Mouse (Mus musculus): ENCODE results near the gene St3gal3. TPM values are rescaled to one million over a fixed set of nuclear protein-coding genes. Genes with fewer than 3 reads are reported as not detected.

The St3gal3 gene
- polyA plus RNA-seq, 1 experiment from 2014 or later: 5.2 TPM

- peak within 1 kb of the TSS; percentile 58 for H3K9ac ChIP-seq (ENCODE audit: low read depth, low read length)
- H3K27me3 ChIP-seq (ENCODE audit: control insufficient read depth, insufficient read depth, low read length): peaks cover 48% of the 10 kb centered on the region
- peak within 1 kb of the TSS; percentile 94 for H3K4me2 ChIP-seq
- WGBS (ENCODE audit: insufficient replicate concordance): under 1% methylated on average over 33 of the region's 33 CpGs
- H3K9me3 ChIP-seq (replicated peaks; ENCODE audit: control insufficient read depth, low read length): no peaks in the 10 kb centered on the region
- no peaks in the 10 kb centered on the region for H3K36me3 ChIP-seq (ENCODE audit: control insufficient read depth, insufficient read depth, low read length)
- peak within 1 kb of the TSS; percentile 48 for H3K4me3 ChIP-seq (ENCODE audit: low read depth, low read length)
- peak within 1 kb of the TSS; percentile 2; the same call in 1 of the 2 replicates for H3K27ac ChIP-seq (ENCODE audit: low read depth, low read length)
- no peak for ATAC-seq (replicated peaks; ENCODE audit: insufficient number of reproducible peaks, low FRiP score, low TSS enrichment)
- peaks cover 23% of the 10 kb centered on the region for H3K4me1 ChIP-seq (ENCODE audit: control insufficient read depth, insufficient read depth, low read length)
Observed at GRCm38 (mm10) chr4:117929391-117929881, 205.3 kb downstream of the St3gal3 start, which contains the start of gene Artn. Gene Artn (minus strand): TSS chr4:117929763.

DNA sequence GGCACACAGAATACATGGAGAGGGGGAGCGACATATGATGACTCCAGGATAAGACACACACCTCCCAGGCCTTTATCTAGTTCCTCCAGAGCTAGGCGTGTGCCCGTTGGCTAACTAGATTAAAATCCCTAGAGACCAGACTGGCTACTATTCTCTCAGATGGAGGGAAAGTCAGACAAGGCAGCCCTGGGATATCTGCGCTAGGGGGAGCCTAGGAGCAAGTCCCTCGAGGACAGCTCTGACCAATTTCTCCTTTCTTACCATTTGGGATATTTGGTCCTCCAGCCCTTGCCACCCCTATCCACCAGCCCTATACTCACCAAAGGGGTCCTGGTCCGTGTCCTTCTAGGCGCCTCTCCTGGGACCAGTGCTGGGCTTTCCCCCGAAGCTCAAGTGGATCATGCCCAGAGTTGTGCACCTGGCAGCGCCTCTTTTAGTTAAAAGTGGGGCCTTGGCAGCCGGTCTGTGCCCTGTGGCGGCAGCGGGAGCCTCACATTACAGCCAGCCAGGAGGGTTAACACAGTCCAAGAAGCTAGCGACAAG is 205.9 kb downstream of the St3gal3 start:
- peaks cover 51% of the 10 kb centered on the region for H3K27me3 ChIP-seq (ENCODE audit: control insufficient read depth, insufficient read depth, low read length)
- 2% methylated on average over 13 of the region's 13 CpGs for WGBS (ENCODE audit: insufficient replicate concordance)

GRCm38 (mm10) chr4:117928234-117928633 is 206.5 kb downstream of the St3gal3 start:
- 12% methylated on average over 6 of the region's 6 CpGs for WGBS (ENCODE audit: insufficient replicate concordance)
- Histone ChIP-seq H3K4me2 (peak overlapping the region; percentile 94), H3K9me3 (replicated peaks; ENCODE audit: control insufficient read depth, low read length) (no peaks in the 10 kb centered on the region), H3K4me1 (ENCODE audit: control insufficient read depth, insufficient read depth, low read length) (peaks cover 25% of the 10 kb centered on the region), H3K27ac (ENCODE audit: low read depth, low read length) (no peak overlapping the region), H3K36me3 (ENCODE audit: control insufficient read depth, insufficient read depth, low read length) (no peaks in the 10 kb centered on the region), H3K9ac (ENCODE audit: low read depth, low read length) (no peak overlapping the region), H3K27me3 (ENCODE audit: control insufficient read depth, insufficient read depth, low read length) (peaks cover 51% of the 10 kb centered on the region), H3K4me3 (ENCODE audit: low read depth, low read length) (no peak overlapping the region)
- 0 out of 2 replicates have a peak, but pooled peaks have one; percentile 28 for ATAC-seq (replicated peaks; ENCODE audit: insufficient number of reproducible peaks, low FRiP score, low TSS enrichment)

More for the DNA sequence above, 205.9 kb downstream of the St3gal3 start:
- H3K9me3 ChIP-seq (replicated peaks; ENCODE audit: control insufficient read depth, low read length): no peaks in the 10 kb centered on the region
- H3K4me2 ChIP-seq: peak overlapping the region; percentile 94
- peak overlapping the region; percentile 48 for H3K4me3 ChIP-seq (ENCODE audit: low read depth, low read length)
- H3K27ac ChIP-seq (ENCODE audit: low read depth, low read length): peak overlapping the region; percentile 2; the same call in 1 of the 2 replicates
- ATAC-seq (replicated peaks; ENCODE audit: insufficient number of reproducible peaks, low FRiP score, low TSS enrichment): peak; percentile 20; the same call in 1 of the 2 replicates
- H3K4me1 ChIP-seq (ENCODE audit: control insufficient read depth, insufficient read depth, low read length): peaks cover 25% of the 10 kb centered on the region
- peak overlapping the region; percentile 58 for H3K9ac ChIP-seq (ENCODE audit: low read depth, low read length)
- no peaks in the 10 kb centered on the region for H3K36me3 ChIP-seq (ENCODE audit: control insufficient read depth, insufficient read depth, low read length)

DNA sequence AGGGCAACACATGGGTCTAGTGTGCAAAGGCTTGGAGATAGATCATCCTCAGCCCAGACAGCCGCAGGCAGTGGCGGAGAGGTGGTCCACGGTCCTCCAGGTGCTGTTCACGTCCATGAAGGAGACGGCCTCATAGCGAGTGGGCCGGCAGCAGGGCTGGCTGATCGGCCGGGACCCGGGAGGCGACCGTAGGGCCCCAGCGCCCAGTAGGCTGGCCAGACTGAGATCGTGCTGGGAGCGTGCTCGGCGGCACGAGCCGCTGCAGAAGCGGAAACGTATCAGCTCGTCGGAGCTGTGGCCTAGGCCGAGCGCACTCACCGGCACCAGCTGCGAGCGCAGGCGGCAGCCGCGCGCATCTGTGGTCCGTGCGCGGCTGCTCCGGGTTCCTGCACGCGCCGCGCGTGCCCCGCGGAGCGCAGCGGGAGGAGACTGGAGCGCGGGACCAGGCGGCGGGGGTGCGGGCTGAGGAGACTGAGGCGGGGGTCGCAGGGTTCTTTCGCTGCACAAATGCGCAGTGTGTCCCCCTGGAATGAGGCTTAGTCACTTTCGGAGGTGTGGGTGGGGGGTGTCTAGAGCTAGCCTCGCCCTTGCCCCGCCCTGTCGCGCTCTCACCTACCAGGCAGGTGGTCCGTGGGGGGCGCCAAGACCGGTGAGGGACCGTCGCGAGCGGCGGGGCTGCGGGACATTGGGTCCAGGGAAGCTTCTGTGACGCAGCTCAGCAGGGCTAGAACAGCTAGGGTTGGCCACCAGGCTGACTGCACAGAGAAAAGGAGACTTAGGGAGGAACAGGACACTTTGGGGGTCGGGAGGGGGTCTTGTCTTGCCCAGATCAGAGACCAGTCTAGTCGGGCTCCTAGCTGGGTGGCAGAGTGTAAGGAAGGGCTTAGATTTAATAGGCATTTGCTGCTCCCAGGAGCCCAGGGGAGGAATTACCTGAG is 207.9 kb downstream of the St3gal3 start:
- Histone ChIP-seq H3K9me3 (replicated peaks; ENCODE audit: control insufficient read depth, low read length) (no peaks in the 10 kb centered on the region), H3K36me3 (ENCODE audit: control insufficient read depth, insufficient read depth, low read length) (no peaks in the 10 kb centered on the region), H3K9ac (ENCODE audit: low read depth, low read length) (peak overlapping the region; percentile 61), H3K4me3 (ENCODE audit: low read depth, low read length) (peak overlapping the region; percentile 52), H3K27me3 (ENCODE audit: control insufficient read depth, insufficient read depth, low read length) (peaks cover 54% of the 10 kb centered on the region), H3K27ac (ENCODE audit: low read depth, low read length) (no peak overlapping the region), H3K4me2 (peak overlapping the region; percentile 83), H3K4me1 (ENCODE audit: control insufficient read depth, insufficient read depth, low read length) (peaks cover 25% of the 10 kb centered on the region)
- 0 out of 2 replicates have a peak, but pooled peaks have one; percentile 40 for ATAC-seq (replicated peaks; ENCODE audit: insufficient number of reproducible peaks, low FRiP score, low TSS enrichment)
- WGBS (ENCODE audit: insufficient replicate concordance): 2% methylated on average over 71 of the region's 71 CpGs

DNA sequence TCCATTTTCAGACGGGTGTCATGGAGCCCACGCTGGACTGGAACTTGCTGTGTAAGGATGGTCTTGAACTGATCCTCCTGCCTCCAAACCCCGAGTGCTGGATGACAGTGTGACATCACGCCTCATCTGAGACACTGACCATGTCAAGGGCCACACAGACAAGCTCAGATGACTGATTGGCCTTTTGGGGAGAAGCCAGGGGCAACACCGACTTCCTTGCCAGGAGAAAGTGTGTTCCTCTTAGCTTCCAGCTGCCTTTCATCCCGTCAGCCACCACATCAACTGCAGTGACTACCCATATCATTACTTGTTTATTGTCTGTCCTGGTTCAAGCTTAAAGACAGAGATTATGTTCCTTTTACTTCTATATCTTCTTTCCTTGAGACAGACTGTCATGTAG is 209.8 kb downstream of the St3gal3 start:
- Histone ChIP-seq H3K9me3 (replicated peaks; ENCODE audit: control insufficient read depth, low read length) (no peaks in the 10 kb centered on the region), H3K27me3 (ENCODE audit: control insufficient read depth, insufficient read depth, low read length) (peaks cover 47% of the 10 kb centered on the region), H3K36me3 (ENCODE audit: control insufficient read depth, insufficient read depth, low read length) (no peaks in the 10 kb centered on the region), H3K9ac (ENCODE audit: low read depth, low read length) (no peak overlapping the region), H3K4me3 (ENCODE audit: low read depth, low read length) (no peak overlapping the region), H3K4me1 (ENCODE audit: control insufficient read depth, insufficient read depth, low read length) (peaks cover 25% of the 10 kb centered on the region), H3K27ac (ENCODE audit: low read depth, low read length) (no peak overlapping the region), H3K4me2 (no peak overlapping the region)
- WGBS (ENCODE audit: insufficient replicate concordance): 59% methylated on average over 4 of the region's 6 CpGs
- ATAC-seq (replicated peaks; ENCODE audit: insufficient number of reproducible peaks, low FRiP score, low TSS enrichment): no peak

DNA sequence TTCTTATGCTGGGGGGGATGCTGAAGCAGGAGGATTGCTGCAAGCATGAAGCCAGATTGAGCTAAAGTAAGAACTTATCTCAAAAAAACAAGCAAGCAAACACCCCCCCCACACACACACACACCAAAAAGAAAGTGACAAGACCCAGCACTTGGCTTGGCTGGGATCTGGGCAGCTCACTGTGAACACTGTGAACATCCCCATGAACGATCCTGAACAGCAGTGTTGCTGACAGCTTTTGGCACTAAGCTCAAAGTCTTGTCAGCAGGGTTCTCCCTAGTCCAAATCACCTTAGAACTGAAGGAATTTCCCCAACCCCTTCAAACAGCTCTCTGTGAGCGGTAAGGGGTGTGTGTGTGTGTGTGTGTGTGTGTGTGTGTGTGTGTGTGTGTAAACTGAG is 211.3 kb downstream of the St3gal3 start:
- H3K27ac ChIP-seq (ENCODE audit: low read depth, low read length): no peak overlapping the region
- H3K4me1 ChIP-seq (ENCODE audit: control insufficient read depth, insufficient read depth, low read length): peaks cover 12% of the 10 kb centered on the region
- peaks cover 35% of the 10 kb centered on the region for H3K27me3 ChIP-seq (ENCODE audit: control insufficient read depth, insufficient read depth, low read length)
- no peaks in the 10 kb centered on the region for H3K9me3 ChIP-seq (replicated peaks; ENCODE audit: control insufficient read depth, low read length)
- no peak overlapping the region for H3K4me2 ChIP-seq
- WGBS (ENCODE audit: insufficient replicate concordance): 25% methylated on average over 2 of the region's 2 CpGs
- H3K9ac ChIP-seq (ENCODE audit: low read depth, low read length): no peak overlapping the region
- H3K4me3 ChIP-seq (ENCODE audit: low read depth, low read length): no peak overlapping the region
- H3K36me3 ChIP-seq (ENCODE audit: control insufficient read depth, insufficient read depth, low read length): no peaks in the 10 kb centered on the region
- ATAC-seq (replicated peaks; ENCODE audit: insufficient number of reproducible peaks, low FRiP score, low TSS enrichment): no peak

DNA sequence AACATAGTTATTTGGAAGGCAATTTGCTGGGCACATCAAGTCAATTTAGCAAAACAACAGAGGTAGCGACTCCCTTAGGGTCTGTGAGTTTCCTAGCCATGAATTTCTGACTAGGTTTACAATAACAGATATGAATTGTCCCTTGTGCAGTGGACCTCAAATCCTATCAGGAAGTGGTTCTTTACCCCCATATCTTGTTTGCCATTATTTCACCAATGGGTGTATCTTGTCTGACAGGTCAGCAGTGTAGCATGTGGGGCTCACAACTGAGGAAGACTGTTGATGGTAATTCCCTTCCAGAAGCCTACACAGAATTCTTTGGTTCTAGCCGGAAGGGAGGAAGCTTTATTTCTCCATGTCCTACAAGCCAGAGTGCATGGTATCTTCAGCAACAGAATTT is 213.4 kb downstream of the St3gal3 start:
- no peak for ATAC-seq (replicated peaks; ENCODE audit: insufficient number of reproducible peaks, low FRiP score, low TSS enrichment)
- Histone ChIP-seq H3K4me1 (ENCODE audit: control insufficient read depth, insufficient read depth, low read length) (peaks cover 12% of the 10 kb centered on the region; the same call in 1 of the 2 replicates), H3K9ac (ENCODE audit: low read depth, low read length) (no peak overlapping the region), H3K27me3 (ENCODE audit: control insufficient read depth, insufficient read depth, low read length) (peaks cover 19% of the 10 kb centered on the region), H3K36me3 (ENCODE audit: control insufficient read depth, insufficient read depth, low read length) (no peaks in the 10 kb centered on the region), H3K9me3 (replicated peaks; ENCODE audit: control insufficient read depth, low read length) (no peaks in the 10 kb centered on the region), H3K4me3 (ENCODE audit: low read depth, low read length) (no peak overlapping the region), H3K4me2 (no peak overlapping the region), H3K27ac (ENCODE audit: low read depth, low read length) (no peak overlapping the region)
- 78% methylated on average over 2 of the region's 2 CpGs for WGBS (ENCODE audit: insufficient replicate concordance)

DNA sequence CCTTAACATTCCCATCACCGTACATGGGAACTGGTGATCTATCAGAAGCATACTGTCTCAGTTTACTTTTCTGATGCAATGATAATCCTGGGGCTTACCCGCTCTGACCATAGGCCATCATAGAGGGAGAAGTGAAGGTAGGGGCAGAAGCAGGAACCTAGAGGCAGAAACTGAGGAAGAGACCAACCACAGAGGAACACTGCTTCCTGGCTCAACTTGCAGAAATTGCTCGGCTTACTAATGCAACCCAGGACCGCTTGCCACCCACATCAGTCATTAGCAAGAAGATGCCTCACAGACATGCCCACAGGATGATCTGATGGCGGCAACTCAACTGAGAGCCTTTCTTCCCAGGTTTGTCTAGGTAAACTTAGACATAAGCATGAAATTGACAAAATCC is 216.0 kb downstream of the St3gal3 start:
- H3K27ac ChIP-seq (ENCODE audit: low read depth, low read length): no peak overlapping the region
- WGBS (ENCODE audit: insufficient replicate concordance): 73% methylated on average over 5 of the region's 5 CpGs
- no peaks in the 10 kb centered on the region for H3K36me3 ChIP-seq (ENCODE audit: control insufficient read depth, insufficient read depth, low read length)
- no peak overlapping the region for H3K4me3 ChIP-seq (ENCODE audit: low read depth, low read length)
- peaks cover 17% of the 10 kb centered on the region for H3K4me1 ChIP-seq (ENCODE audit: control insufficient read depth, insufficient read depth, low read length)
- H3K9me3 ChIP-seq (replicated peaks; ENCODE audit: control insufficient read depth, low read length): no peaks in the 10 kb centered on the region
- no peak overlapping the region for H3K9ac ChIP-seq (ENCODE audit: low read depth, low read length)
- 0 out of 2 replicates have a peak, but pooled peaks cover 3% of the 10 kb centered on the region for H3K27me3 ChIP-seq (ENCODE audit: control insufficient read depth, insufficient read depth, low read length)
- no peak overlapping the region for H3K4me2 ChIP-seq
- no peak for ATAC-seq (replicated peaks; ENCODE audit: insufficient number of reproducible peaks, low FRiP score, low TSS enrichment)

Measured in heart, embryonic 11.5 days (tissue).